Mouse (Mus musculus) midbrain, embryonic 16.5 days (tissue): ENCODE data around the gene Gabpb2. TPM values are rescaled to one million over a fixed set of nuclear protein-coding genes. Genes with fewer than 3 reads are reported as not detected.

Experiments
- ATAC-seq: fragments of 200-750 bp; cut with Nextera tagmentation; 2 replicates; pipeline ENCODE4 v1.8.0; 2017; ENCODE audit warnings: moderate TSS enrichment
- H3K27ac ChIP-seq: fragments of 300-500 bp; sonication (generic); 2 replicates; pipeline ENCODE4 v1.5.1; 2014; ENCODE audit warnings: mild to moderate bottlenecking, low read length, mixed read lengths
- H3K27me3 ChIP-seq: fragments of 300-500 bp; sonication (generic); 2 replicates; pipeline ENCODE4 v1.6.1; 2014; ENCODE audit warnings: low read depth, low read length, mixed read lengths; ENCODE audit not compliant: control insufficient read depth, insufficient read depth
- H3K36me3 ChIP-seq: fragments of 300-500 bp; sonication (generic); 2 replicates; pipeline ENCODE4 v1.6.1; 2014; ENCODE audit warnings: mild to moderate bottlenecking, low read length, moderate library complexity, mixed read lengths; ENCODE audit not compliant: control insufficient read depth, insufficient read depth
- H3K4me1 ChIP-seq: fragments of 300-500 bp; sonication (generic); 2 replicates; pipeline ENCODE4 v1.6.1; 2014; ENCODE audit warnings: mild to moderate bottlenecking, low read length, mixed read lengths; ENCODE audit not compliant: control insufficient read depth, insufficient read depth
- H3K4me2 ChIP-seq: fragments of 300-500 bp; sonication (generic); 2 replicates; pipeline ENCODE4 v1.6.1; 2014; ENCODE audit warnings: mild to moderate bottlenecking, low read length, mixed read lengths
- H3K4me3 ChIP-seq: fragments of 300-500 bp; sonication (generic); 2 replicates; pipeline ENCODE4 v1.5.1; 2014; ENCODE audit warnings: low read depth, mild to moderate bottlenecking, low read length, moderate library complexity, mixed read lengths
- H3K9ac ChIP-seq: fragments of 300-500 bp; sonication (generic); 2 replicates; pipeline ENCODE4 v1.6.1; 2014; ENCODE audit warnings: low read depth, low read length, mixed read lengths
- H3K9me3 ChIP-seq: fragments of 300-500 bp; sonication (generic); replicated peaks from 2 replicates; pipeline ENCODE4 v1.6.1; 2014; ENCODE audit warnings: mild to moderate bottlenecking, low read length, mixed read lengths; ENCODE audit not compliant: control insufficient read depth, poor library complexity, severe bottlenecking
- WGBS: fragments of 180-500 bp; shearing (Covaris S2); extraction: QIAGEN DNeasy Blood & Tissue Kit; methylation state at CpG from one replicate; pipeline ENCODE4 v1.1.7; 2014; 5-methylcytosine and 5-hydroxymethylcytosine counted together
- polyA plus RNA-seq: library from polyadenylated mRNA; unstranded; fragments of >200 nt; fragmentation: Nextera tagmentation; extraction: Ambion mirVana; gene quantifications from 2 replicates; pipeline ENCODE4 v1.2.1, GENCODE M21; 2015

Gene Gabpb2
- polyA plus RNA-seq, 1 experiment from 2014 or later = 2.4 TPM

GRCm38 (mm10) chr3:95184796-95185577 lies 32.7 kb downstream of the Gabpb2 start:
- H3K9me3 ChIP-seq = no peaks in the 10 kb centered on the region
- no peaks in the 10 kb centered on the region for H3K4me1 ChIP-seq
- H3K27me3 ChIP-seq = no peaks in the 10 kb centered on the region
- 95% methylated on average over 9 of the region's 9 CpGs for WGBS
- ATAC-seq = no peak
- no peak overlapping the region for H3K4me2 ChIP-seq
- peaks cover 16% of the 10 kb centered on the region for H3K36me3 ChIP-seq
- H3K27ac ChIP-seq = no peak overlapping the region
- no peak overlapping the region for H3K4me3 ChIP-seq
- no peak overlapping the region for H3K9ac ChIP-seq

- peaks cover 3% of the 10 kb centered on the region; the same call in 1 of the 2 replicates for H3K36me3 ChIP-seq
- no peak overlapping the region for H3K4me3 ChIP-seq
- no peak overlapping the region for H3K4me2 ChIP-seq
- H3K9ac ChIP-seq = no peak overlapping the region
- no peak overlapping the region for H3K27ac ChIP-seq
- no peaks in the 10 kb centered on the region for H3K9me3 ChIP-seq
- no peak for ATAC-seq
- WGBS = 58% methylated on average over 1 of the region's 1 CpGs
- H3K4me1 ChIP-seq = no peaks in the 10 kb centered on the region
- no peaks in the 10 kb centered on the region for H3K27me3 ChIP-seq
Observed at GRCm38 (mm10) chr3:95181841-95182240, 35.9 kb downstream of the Gabpb2 start.

GRCm38 (mm10) chr3:95179890-95180289 lies 37.8 kb downstream of the Gabpb2 start:
- H3K4me3 ChIP-seq = no peak overlapping the region
- no peaks in the 10 kb centered on the region for H3K4me1 ChIP-seq
- H3K4me2 ChIP-seq = no peak overlapping the region
- no peaks in the 10 kb centered on the region for H3K9me3 ChIP-seq
- no peak for ATAC-seq
- H3K27me3 ChIP-seq = no peaks in the 10 kb centered on the region
- no peak overlapping the region for H3K27ac ChIP-seq
- H3K9ac ChIP-seq = no peak overlapping the region
- no peaks in the 10 kb centered on the region for H3K36me3 ChIP-seq
- WGBS = 72% methylated on average over 3 of the region's 3 CpGs

GRCm38 (mm10) chr3:95178948-95179347 lies 38.8 kb downstream of the Gabpb2 start:
- no peaks in the 10 kb centered on the region for H3K9me3 ChIP-seq
- H3K4me1 ChIP-seq = 0 out of 2 replicates have a peak, but pooled peaks cover 1% of the 10 kb centered on the region
- WGBS = 88% methylated on average over 5 of the region's 5 CpGs

GRCm38 (mm10) chr3:95177583-95177982 lies 40.1 kb downstream of the Gabpb2 start:
- H3K4me3 ChIP-seq = no peak overlapping the region
- peaks cover 6% of the 10 kb centered on the region for H3K4me1 ChIP-seq
- H3K27ac ChIP-seq = no peak overlapping the region
- H3K27me3 ChIP-seq = no peaks in the 10 kb centered on the region
- no peak overlapping the region for H3K4me2 ChIP-seq
- no peak for ATAC-seq
- peaks cover 4% of the 10 kb centered on the region; the same call in 1 of the 2 replicates for H3K36me3 ChIP-seq
- H3K9me3 ChIP-seq = no peaks in the 10 kb centered on the region
- H3K9ac ChIP-seq = no peak overlapping the region
- WGBS = 84% methylated on average over 6 of the region's 6 CpGs

More at GRCm38 (mm10) chr3:95178948-95179347, 38.8 kb downstream of the Gabpb2 start:
- Histone ChIP-seq H3K36me3 (no peaks in the 10 kb centered on the region), H3K27ac (no peak overlapping the region), H3K4me2 (no peak overlapping the region), H3K9ac (no peak overlapping the region), H3K27me3 (no peaks in the 10 kb centered on the region), H3K4me3 (no peak overlapping the region)
- ATAC-seq = no peak

GRCm38 (mm10) chr3:95176500-95176899 lies 41.2 kb downstream of the Gabpb2 start:
- peaks cover 6% of the 10 kb centered on the region for H3K4me1 ChIP-seq
- H3K36me3 ChIP-seq = peaks cover 14% of the 10 kb centered on the region
- H3K27me3 ChIP-seq = peaks cover 3% of the 10 kb centered on the region; the same call in 1 of the 2 replicates
- no peak overlapping the region for H3K9ac ChIP-seq
- H3K4me2 ChIP-seq = no peak overlapping the region
- no peak for ATAC-seq
- H3K9me3 ChIP-seq = no peaks in the 10 kb centered on the region
- H3K4me3 ChIP-seq = no peak overlapping the region
- H3K27ac ChIP-seq = no peak overlapping the region
- 51% methylated on average over 3 of the region's 3 CpGs for WGBS

- H3K9me3 ChIP-seq = no peaks in the 10 kb centered on the region
- peak overlapping the region; percentile 24; the same call in 1 of the 2 replicates for H3K4me2 ChIP-seq
- peaks cover 29% of the 10 kb centered on the region for H3K36me3 ChIP-seq
- H3K27ac ChIP-seq = no peak overlapping the region
- H3K9ac ChIP-seq = no peak overlapping the region
- peaks cover 11% of the 10 kb centered on the region for H3K27me3 ChIP-seq
- H3K4me1 ChIP-seq = peaks cover 6% of the 10 kb centered on the region
- WGBS = 5% methylated on average over 16 of the region's 16 CpGs
- H3K4me3 ChIP-seq = no peak overlapping the region
- ATAC-seq = peak; percentile 41
Observed at GRCm38 (mm10) chr3:95174011-95174592, 43.6 kb downstream of the Gabpb2 start.

GRCm38 (mm10) chr3:95173256-95173949 lies 44.3 kb downstream of the Gabpb2 start:
- Histone ChIP-seq H3K27me3 (peaks cover 16% of the 10 kb centered on the region), H3K4me2 (peak overlapping the region; percentile 24), H3K4me1 (peaks cover 6% of the 10 kb centered on the region), H3K9me3 (no peaks in the 10 kb centered on the region), H3K9ac (0 out of 2 replicates have a peak overlapping the region, but pooled peaks have one; percentile 32), H3K36me3 (peaks cover 36% of the 10 kb centered on the region), H3K27ac (no peak overlapping the region), H3K4me3 (peak overlapping the region; percentile 11; the same call in 1 of the 2 replicates)
- ATAC-seq = peak; percentile 30; the same call in 1 of the 2 replicates
- WGBS = 5% methylated on average over 53 of the region's 58 CpGs
